Mouse (Mus musculus): ENCODE measurements around the gene Neb. TPM values are rescaled to one million over a fixed set of nuclear protein-coding genes. Genes with fewer than 3 reads are reported as not detected.

Neb gene
- polyA plus RNA-seq, 2 experiments from 2014 or later: 27.9 to 28.4 TPM

DNA sequence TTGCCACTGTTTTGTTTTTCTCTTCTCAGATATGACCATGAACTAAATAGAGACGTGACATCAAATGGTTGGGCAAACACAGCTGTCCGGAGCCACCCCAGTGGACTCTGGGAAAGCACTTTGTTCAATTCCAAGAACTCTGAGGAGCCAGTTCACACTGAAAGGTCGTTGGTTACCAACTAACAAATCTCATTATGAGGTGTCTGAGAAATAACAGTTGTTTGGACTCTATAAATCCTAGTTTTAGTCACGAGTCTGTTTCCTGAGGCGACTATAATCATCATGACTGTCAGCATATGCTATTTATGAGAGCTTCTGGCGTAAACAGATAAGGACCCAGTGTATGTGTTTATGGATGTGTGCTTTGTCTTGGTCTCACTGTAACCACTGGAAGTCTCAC is 5.8 kb downstream of the Neb start:
- ATAC-seq: no peak

DNA sequence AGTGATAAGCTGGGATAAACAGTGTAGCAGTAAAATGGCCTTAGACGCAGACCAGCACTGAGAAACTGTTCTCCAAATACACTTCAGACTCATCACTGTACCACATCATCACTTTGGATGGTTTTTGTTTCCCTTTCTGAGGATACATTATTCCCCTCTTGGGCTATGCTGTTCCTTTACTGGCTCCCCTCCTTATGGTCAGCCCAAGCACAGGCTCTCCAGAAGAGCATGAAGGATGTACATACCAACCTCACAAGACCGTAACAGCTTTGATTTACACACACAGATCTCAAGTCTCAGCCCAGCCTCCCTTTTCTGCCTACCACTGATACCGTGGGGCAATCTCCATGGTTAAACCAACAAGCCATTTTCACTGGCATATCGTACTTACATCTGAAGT is 6.2 kb downstream of the Neb start:
- no peak for ATAC-seq

DNA sequence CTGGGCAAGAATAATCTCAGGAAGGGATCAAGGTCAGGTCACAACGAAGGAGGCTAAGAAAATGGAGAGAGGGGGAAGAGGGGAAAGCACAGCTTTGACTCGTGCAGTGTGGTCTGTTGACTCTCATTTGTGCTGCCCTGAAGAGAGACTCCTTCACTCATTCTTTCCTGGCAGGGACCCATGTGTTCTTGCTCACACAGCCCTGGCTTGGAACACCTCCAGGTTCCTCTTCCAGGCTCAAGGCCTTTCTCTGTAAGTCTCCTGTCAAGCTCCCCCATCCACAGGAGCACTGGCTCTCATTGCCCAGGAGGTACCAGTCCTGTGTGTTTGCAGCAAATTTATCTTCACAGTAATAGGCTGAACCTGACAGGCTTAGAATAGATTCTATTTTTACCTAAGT is 7.2 kb downstream of the Neb start:
- ATAC-seq: no peak

- no peak for ATAC-seq
Measured at GRCm38 (mm10) chr2:52369622-52370021, 8.7 kb downstream of the Neb start.

GRCm38 (mm10) chr2:52367665-52368064 is 10.6 kb downstream of the Neb start:
- no peak for ATAC-seq

DNA sequence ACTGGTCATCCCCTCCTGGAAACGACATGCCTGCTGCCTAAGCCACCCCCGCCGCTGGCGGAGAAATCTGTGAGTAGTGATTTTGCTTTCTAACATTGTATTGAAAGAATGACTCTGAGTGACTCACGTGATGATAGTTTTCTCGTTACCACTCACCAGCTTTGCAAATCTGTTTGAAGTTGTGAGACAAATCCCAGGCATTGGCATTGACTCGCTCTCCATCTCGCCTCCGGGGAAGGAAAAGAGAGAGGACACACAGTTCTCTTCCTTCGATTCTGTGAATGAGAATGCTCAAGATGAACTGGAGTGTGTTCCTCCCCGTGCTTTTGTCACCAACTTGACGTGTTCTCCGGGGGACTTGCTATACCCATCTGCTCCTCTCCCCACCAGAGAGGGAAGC is 11.0 kb downstream of the Neb start:
- no peak for ATAC-seq

- ATAC-seq: no peak
Measured at GRCm38 (mm10) chr2:52361086-52361485, 17.2 kb downstream of the Neb start.

DNA sequence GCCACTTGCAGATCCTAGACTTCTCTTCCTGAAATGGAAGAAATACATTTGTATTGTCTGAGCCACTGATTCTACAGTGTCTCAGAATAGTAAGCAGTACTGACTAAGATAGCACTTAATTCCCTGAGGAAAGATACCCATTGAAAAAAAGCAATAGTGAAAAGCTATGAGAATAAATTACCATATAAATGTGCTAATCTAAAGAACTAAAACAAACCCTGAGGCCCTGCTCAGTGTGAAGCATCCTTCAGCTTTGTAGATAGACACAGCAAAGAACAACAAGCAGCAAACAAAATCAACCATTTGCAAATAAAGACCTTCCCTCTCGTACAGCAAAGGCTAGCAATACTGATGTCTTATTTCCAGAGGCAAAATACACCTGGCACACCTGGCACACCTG is 18.6 kb downstream of the Neb start:
- ATAC-seq: no peak

DNA sequence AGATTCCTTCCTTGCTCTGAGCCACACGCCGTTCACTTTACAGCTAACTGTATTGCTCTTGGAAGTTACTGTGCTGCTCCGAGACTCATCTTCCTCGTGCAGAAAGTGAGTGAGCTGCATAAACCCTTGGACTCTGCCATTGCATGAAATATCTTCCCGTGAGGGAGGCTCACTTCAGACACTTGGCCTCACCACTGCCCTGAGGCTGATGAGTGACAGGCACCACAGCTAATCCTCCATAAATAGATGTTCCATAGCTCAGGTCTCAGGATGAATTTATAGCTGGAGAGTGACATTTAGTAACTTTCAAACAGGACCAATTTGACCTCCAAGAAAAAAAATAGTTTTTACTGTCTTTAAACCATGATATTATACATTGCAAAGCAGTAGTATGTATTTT is 20.1 kb downstream of the Neb start:
- no peak for ATAC-seq

DNA sequence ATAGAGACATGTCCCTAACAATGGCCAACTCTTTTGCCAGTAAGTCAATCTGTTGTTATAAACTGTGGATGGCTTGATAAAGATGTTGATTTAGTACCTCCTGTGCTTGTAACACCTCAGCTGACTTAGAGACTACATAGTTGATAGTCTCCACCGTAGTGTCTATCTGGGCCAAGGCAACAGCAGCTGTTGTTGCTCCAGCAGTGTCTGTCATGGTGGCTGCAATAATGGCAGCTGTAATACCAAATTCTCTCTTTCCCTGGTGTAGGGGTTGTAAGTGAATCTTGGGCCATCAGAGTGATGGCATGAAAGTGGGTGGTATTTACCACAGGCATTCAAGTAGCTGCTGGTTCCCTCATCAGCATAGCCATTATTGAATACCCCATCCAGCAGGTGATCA is 27.2 kb downstream of the Neb start:
- ATAC-seq: no peak

DNA sequence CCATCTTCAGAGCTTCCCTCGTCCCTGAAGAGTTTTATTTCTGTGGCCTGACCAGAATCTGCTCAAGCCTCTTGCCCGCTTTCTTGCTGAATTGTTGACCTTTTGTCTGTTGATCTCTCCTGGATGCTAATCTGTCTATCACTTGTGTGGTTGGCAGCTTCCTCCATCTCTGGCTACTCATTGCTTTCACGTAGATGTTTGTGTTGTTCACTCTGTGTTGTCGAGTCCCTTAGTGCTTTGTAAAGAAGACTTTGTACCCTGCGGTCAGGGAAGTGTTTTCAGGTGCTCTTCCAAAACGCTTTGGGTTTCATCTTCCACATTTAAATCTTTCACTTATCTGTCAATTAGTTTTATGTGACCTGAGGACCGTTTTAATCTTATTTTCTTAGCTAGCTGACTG is 37.3 kb downstream of the Neb start:
- no peak for ATAC-seq

DNA sequence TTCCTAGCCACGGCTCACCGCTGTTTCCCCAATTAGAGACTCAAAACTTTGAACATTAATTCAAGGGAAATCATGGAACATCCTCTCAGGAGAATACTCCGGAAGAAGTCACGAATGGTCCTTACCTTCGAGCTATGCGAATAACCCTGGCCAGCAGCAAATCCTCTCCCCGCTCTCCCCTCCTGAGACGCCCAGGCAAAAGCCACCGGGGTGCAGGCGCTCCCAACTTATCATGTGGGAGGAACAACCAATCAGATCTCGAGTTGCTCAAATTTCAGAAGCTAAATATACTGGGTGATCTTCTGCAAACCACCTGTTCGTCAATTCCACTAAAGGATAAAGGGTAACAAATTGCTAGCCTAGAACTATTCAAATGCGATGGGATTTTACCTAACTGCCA is 42.7 kb downstream of the Neb start:
- no peak for ATAC-seq

DNA sequence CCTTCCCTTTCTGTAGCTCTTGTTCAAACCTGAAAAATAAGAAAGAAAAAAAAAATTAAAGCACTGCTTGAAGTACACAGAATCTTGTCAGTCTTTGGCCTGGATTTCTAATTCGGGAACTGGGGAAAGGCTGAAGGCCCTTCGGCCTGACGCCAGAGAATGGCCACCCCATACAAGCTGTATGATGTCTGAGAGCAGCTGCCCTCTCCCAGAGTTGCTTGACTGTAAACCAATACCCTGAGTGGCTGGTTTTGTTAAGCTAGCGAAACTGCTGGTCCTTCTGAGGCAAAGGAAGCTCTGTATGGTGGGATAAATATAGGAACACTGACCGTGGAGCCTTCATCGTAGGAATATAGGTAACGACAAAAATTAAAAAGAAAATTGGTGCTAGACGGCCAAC is 43.2 kb downstream of the Neb start:
- ATAC-seq: no peak

- no peak for ATAC-seq
Measured at GRCm38 (mm10) chr2:52333535-52333934, 44.7 kb downstream of the Neb start.

DNA sequence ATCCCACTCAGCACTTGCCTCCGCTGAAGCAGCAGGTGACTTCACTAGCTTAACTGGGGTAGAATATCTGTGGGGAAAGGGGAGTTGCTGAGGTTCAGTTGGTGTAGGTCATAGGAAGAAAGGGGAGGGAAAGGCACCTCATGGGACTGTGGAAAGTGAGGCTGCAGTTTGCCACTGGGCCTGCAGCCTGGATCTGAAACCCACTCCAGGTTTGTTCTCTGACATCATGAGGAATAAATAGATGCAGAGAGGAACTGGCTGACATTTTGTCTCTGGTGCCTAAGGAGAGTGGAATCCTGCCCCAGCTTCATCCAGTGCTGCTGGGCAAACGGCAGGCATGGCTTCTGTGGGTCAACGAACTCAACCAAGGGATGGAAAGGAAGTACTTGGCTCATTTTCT is 46.5 kb downstream of the Neb start:
- ATAC-seq: no peak

GRCm38 (mm10) chr2:52327244-52327815 is 50.9 kb downstream of the Neb start:
- ATAC-seq: no peak

DNA sequence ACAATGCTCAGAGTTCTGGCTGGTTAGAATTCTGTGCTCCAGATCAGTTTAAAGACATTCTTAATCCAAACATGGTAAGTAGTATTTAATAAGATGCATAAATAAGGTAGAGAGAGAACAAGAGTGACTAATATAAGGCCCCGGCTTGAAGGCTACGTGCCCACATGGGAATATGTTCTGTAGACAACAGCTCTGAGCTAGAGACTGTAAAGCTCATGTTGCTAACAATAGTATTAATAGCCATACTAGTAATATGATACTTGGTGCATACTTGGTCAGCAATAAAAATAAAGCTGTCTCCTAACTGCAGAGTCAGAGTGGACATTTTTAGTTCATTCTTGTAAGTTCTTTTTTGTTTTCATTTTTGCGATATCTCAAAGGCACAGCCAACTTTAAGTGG is 56.4 kb downstream of the Neb start:
- no peak for ATAC-seq

- ATAC-seq: no peak
Measured at GRCm38 (mm10) chr2:52320175-52320574, 58.1 kb downstream of the Neb start.

- peak; percentile 68 for ATAC-seq
Measured at GRCm38 (mm10) chr2:52319020-52319567, 59.2 kb downstream of the Neb start.

GRCm38 (mm10) chr2:52317471-52317870 is 60.8 kb downstream of the Neb start:
- no peak for ATAC-seq

- ATAC-seq: peak; percentile 32
Measured at GRCm38 (mm10) chr2:52315737-52316136, 62.5 kb downstream of the Neb start.

DNA sequence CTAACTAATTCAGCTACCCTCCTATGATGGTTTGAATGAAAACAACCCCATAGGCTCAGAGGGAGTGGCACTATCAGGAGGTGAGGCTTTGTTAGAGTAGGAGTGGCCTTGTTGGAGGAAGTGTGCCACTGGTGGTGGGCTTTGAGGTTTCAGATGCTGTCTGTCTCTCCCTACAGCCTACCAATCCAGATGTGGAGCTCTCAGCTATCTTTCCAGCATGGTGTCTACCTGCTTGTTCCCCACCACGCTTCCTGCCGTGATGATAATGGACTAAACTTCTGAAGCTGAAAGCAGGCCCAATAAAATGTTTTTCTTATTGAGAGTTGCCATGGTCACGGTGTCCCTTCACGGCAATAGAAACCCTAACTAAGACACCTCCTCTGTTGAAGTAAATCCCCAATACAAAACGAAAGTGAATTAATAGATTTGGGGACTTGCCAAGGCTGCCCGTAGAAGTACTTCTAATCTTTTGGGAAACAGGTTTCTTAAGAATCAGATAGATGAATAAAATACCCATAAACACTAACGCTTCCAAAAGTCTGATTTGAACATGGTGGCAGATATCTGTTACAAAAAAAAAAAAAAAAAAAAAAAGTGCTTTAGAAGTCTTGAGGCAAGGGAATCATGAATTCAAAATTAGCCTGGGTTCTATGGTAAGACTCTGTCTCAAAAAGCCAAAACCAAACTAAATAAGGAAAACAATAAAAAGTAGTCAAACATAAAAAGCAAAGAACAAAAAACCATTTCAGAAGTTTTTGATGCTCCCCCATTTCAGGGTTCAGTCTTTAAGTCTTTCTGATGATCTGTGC is 63.1 kb downstream of the Neb start:
- peak; percentile 58 for ATAC-seq

DNA sequence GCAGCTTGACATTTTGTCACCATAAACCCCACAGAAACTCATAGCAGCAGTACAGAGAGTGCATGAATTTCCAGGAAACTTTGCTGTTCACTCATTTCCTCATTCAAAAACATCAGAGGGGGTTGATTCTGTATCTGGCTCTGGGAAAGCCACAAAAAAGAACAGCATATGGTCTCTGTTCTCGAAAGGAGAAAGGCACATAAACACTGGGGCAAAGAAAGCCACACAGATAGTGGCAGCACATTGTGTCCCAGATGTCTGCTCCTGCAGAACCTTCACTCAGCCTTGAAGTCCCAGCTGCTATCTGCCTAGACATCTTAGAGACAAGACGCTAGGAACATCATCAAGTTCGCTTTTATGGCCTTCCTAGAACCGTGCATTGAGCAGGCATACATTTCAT is 67.5 kb downstream of the Neb start:
- peak; percentile 6 for ATAC-seq

DNA sequence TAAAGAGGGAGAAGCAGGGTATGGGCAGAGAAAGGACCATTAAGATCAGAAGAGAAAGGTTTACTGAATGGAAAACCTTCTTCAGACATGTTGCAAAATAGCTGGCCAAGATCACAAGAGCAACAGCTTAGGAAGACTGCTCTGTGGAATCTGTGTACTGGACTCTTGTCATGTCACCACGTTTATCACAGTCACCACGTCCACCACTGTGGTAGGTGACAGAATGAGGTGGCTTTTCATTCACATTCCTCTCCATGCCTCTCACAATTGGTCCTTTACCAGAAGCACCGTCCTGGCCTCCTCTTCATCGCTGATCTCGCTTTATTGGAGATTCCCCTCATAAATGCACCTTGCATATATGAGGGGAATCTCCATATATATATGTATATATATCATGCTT is 71.6 kb downstream of the Neb start:
- no peak for ATAC-seq
